Mouse (Mus musculus) forebrain, embryonic 14.5 days (tissue): ENCODE measurements around the gene Gm8334. TPM values are rescaled to one million over a fixed set of nuclear protein-coding genes. Genes with fewer than 3 reads are reported as not detected.
"Not testable (repeated sequence)": the region's sequence is repeated elsewhere in the genome, so short reads cannot be mapped to it uniquely, and the experiment has no call there.

Experiments
- ATAC-seq: fragments of 200-750 bp; cut with Nextera tagmentation; 2 replicates; pipeline ENCODE4 v1.8.0; 2017; ENCODE audit warnings: mild to moderate bottlenecking, moderate library complexity
- DNase-seq: peaks from one replicate; pipeline ENCODE4 v3.0.0-alpha.2; 2015; ENCODE audit warnings: low spot score
- H3K27ac ChIP-seq: fragments of 300-500 bp; sonication (generic); 2 replicates; pipeline ENCODE4 v1.5.1; 2014; ENCODE audit warnings: low read depth, mild to moderate bottlenecking, control low read depth, low read length, moderate library complexity
- H3K27me3 ChIP-seq: fragments of 300-500 bp; sonication (generic); replicated peaks from 2 replicates; pipeline ENCODE4 v1.6.1; 2014; ENCODE audit warnings: low read length, control low read depth, mixed read lengths; ENCODE audit not compliant: control insufficient read depth, insufficient read depth
- H3K36me3 ChIP-seq: fragments of 300-500 bp; sonication (generic); 2 replicates; pipeline ENCODE4 v1.6.1; 2014; ENCODE audit warnings: low read length, control low read depth; ENCODE audit not compliant: control insufficient read depth, insufficient read depth
- H3K4me1 ChIP-seq: fragments of 300-500 bp; sonication (generic); 2 replicates; pipeline ENCODE4 v1.6.1; 2014; ENCODE audit warnings: antibody characterized with exemption, low read length, control low read depth; ENCODE audit not compliant: control insufficient read depth, insufficient read depth
- H3K4me2 ChIP-seq: fragments of 300-500 bp; sonication (generic); 2 replicates; pipeline ENCODE4 v1.6.1; 2014; ENCODE audit warnings: mild to moderate bottlenecking, control low read depth, low read length
- H3K4me3 ChIP-seq: fragments of 300-500 bp; sonication (generic); 2 replicates; pipeline ENCODE4 v1.5.1; 2014; ENCODE audit warnings: low read depth, low read length, control low read depth
- H3K9ac ChIP-seq: fragments of 300-500 bp; sonication (generic); 2 replicates; pipeline ENCODE4 v1.6.1; 2014; ENCODE audit warnings: mild to moderate bottlenecking, low read length, control low read depth, moderate library complexity
- H3K9me3 ChIP-seq: fragments of 300-500 bp; sonication (generic); replicated peaks from 2 replicates; pipeline ENCODE4 v1.6.1; 2016; ENCODE audit warnings: low read length, control low read depth, mixed read lengths; ENCODE audit not compliant: control insufficient read depth
- WGBS: fragments of 180-500 bp; shearing (Covaris S2); extraction: QIAGEN DNeasy Blood & Tissue Kit; methylation state at CpG from one replicate; pipeline ENCODE4 v1.1.7; 2014; 5-methylcytosine and 5-hydroxymethylcytosine counted together
- polyA plus RNA-seq: library from polyadenylated mRNA; unstranded; fragments of >200 nt; fragmentation: Nextera tagmentation; extraction: Ambion mirVana; gene quantifications from 2 replicates; pipeline ENCODE4 v1.2.1, GENCODE M21; 2014

The Gm8334 gene
- polyA plus RNA-seq = not detected in 2 replicates

- not testable (repeated sequence) for ATAC-seq, H3K36me3 ChIP-seq, H3K9ac ChIP-seq, H3K27me3 ChIP-seq, H3K4me3 ChIP-seq, H3K4me2 ChIP-seq, H3K9me3 ChIP-seq, DNase-seq, H3K27ac ChIP-seq, H3K4me1 ChIP-seq
- WGBS = 93% methylated on average over 2 of the region's 7 CpGs
These were observed at the start of gene Gm8334 for GRCm38 (mm10) chrX:148615053-148615452. Gm8334 (minus strand) TSS chrX:148615153.

GRCm38 (mm10) chrX:148663298-148663697 lies 48.3 kb upstream of the Gm8334 start, which contains the start of gene Gm15127:
Gm15127 (plus strand) TSS chrX:148663598.
- ATAC-seq, H3K4me3 ChIP-seq, H3K4me2 ChIP-seq, H3K27me3 ChIP-seq, H3K9ac ChIP-seq, H3K4me1 ChIP-seq, H3K36me3 ChIP-seq, H3K27ac ChIP-seq, DNase-seq, H3K9me3 ChIP-seq: not testable (repeated sequence)
- 83% methylated on average over 2 of the region's 4 CpGs for WGBS

Other genes with a start within 250 kb of the Gm8334 start
- not detected in 2 replicates for gene Gm15114, start 126.2 kb downstream of the Gm8334 start, polyA plus RNA-seq
- not detected in 2 replicates for gene Gm15127, start 48.4 kb upstream of the Gm8334 start, polyA plus RNA-seq
- gene Luzp4, start 242.5 kb upstream of the Gm8334 start, polyA plus RNA-seq = not detected in 2 replicates